Mouse (Mus musculus): ENCODE data around the gene Mx1. TPM values are rescaled to one million over a fixed set of nuclear protein-coding genes. Genes with fewer than 3 reads are reported as not detected.

Mx1 gene
- total RNA-seq, 1 experiment from 2014 or later, result 10.9 TPM

DNA sequence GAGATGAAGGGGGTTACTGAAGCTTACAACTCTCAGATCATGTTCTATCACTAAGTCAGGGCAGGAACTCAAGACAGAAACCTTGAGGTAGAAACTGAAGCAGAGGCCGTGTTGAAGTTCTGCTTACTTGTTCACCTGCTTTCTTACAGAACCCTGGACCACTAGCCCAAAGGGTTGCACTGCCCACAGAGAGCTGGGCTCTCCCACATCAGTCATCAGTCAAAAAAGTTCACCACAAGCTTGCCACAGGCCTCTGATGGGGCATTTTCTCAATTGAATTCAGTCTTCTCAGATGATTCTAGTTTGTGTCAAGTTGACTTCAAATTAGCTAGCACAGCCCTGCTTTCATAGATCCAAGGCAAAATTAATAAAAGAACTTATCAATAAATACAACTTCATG is 2.9 kb downstream of the Mx1 start:
- no peak for ATAC-seq (replicated peaks; ENCODE audit: low read depth, poor library complexity, severe bottlenecking)

DNA sequence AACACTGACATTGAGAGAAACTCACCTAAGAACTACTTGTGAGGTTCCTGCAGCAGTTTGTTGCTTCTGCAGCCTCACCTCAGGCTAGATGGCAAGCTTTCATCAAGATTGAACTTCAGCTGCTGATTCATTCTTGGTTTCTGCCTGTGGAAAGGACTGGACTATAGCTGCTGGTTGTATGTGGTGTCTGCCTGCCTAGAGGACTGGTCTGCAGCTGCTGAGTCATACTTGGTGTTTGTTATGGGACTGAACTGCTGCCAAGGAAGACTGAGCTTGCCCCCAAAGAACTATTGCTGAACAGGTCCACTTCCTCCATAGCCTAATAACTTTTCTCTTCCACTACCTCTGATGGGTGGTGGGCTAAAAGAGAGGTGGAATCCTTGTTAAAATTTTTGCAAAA is 15.3 kb downstream of the Mx1 start:
- ATAC-seq (replicated peaks; ENCODE audit: low read depth, poor library complexity, severe bottlenecking), result peak; percentile 34; the same call in 1 of the 2 replicates

DNA sequence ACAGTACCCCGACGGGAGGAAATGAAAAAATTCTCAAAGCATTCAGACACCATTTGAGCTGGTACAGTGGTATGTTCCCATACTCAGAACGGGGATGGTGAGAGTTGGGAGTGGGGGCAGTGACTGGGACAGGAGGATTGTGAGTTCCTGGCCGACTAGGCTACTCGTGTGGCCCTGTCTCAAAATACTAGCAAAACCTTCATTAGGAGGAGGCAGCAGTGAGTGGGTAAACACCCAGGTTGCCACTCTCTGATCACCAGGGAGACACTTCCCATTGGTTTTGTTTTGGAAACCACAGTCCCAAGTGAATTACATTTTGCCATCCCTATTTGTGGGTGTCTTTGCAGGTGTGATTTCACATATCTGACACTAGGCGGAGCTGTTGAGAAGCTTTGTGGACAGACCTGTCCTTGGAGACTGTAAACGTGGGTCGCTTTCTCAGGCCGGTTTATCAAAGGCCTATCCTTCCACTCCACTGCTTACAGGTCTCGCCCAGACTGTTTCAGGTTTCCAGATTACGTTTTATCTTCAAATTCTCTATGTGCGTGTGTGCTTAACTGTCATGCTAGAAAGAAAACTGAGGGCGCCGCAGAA is 18.9 kb downstream of the Mx1 start:
- peak; percentile 91 for ATAC-seq (replicated peaks; ENCODE audit: low read depth, poor library complexity, severe bottlenecking)

DNA sequence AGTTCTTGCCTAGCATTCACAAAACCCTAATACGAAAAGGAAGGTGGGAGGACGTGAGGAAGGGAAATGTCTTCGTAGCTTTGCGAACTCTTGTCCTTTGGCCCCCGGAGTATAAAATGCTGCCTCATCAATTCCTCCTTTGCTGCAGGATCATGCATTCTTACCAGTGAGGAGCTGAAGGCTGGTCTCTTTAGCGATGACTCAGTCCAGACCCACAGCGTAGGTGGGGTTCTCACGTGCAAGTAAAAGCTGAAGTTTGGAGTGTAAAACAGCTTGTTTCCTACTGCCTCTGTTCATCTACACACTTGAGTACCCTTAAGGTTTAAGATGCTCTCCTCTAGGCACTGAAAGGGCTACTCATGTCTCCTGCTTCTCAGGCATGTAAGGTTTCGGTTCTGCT is 20.7 kb downstream of the Mx1 start:
- ATAC-seq (replicated peaks; ENCODE audit: low read depth, poor library complexity, severe bottlenecking), result no peak

DNA sequence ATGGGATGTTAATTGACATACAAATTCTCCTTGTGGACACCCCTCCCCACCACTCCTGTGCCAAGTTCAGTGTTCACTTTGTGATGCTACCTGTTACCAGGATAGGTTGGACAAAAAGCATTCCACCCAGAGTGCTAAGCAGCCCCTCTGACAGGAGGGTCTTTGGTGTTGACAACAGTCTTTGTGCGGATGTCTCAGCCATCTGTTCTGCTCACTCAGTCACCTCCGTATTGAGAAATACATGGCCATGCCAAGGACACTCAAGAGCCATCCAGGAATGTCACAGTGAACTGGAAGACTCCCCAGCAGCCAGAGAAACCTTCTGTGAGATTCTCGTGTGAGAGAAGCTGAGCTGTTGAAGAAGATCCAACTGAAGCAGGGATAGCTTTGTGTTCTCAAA is 24.5 kb downstream of the Mx1 start:
- ATAC-seq (replicated peaks; ENCODE audit: low read depth, poor library complexity, severe bottlenecking), result no peak

DNA sequence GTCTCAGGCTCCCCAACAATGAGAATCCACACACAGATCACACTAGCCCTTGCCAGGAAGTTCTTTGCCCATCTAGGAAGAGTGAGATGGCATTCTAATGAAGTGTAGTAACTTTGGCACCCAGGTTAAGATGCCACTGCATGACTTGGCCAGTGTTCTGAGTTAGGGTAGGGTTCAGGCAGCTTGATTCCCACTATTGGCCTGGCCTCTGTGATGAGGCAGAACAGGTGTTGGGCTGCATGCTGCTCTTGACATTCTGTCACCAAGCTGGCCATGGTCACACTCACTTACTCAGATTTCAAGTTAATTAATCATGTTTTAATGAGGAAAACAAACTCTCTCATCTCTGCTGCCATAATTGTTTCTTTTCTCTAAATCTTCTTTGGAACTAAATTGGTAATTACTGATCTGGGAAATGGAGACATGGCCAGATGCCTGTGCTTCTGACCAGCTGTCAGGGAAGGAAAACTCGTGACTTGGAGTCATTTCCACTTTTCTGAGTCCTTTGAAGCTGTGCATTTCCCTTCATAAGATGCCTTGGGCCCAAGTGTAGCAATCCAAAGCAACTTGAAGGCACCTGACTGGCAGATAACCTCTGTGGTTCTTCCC is 25.2 kb downstream of the Mx1 start:
- ATAC-seq (replicated peaks; ENCODE audit: low read depth, poor library complexity, severe bottlenecking), result no peak

DNA sequence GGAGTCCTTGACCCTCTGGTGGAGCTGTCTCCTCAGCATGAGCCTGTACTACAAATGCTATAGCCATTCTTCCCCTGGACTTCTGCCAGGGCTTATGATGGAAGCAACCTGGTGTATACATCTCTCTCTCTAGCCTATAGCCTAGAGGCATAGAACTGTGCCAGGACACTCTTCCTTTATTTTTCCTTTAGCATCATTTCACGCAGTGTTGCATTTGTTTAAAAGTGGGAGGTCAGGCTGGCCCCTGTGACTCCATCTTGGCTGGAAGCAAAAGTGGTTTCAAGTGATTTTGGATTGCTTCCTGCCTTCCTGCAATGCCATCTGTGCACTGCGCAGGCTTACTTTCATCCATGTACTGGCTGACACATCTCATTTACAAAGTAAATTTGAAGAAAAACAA is 28.5 kb downstream of the Mx1 start:
- ATAC-seq (replicated peaks; ENCODE audit: low read depth, poor library complexity, severe bottlenecking), result no peak

DNA sequence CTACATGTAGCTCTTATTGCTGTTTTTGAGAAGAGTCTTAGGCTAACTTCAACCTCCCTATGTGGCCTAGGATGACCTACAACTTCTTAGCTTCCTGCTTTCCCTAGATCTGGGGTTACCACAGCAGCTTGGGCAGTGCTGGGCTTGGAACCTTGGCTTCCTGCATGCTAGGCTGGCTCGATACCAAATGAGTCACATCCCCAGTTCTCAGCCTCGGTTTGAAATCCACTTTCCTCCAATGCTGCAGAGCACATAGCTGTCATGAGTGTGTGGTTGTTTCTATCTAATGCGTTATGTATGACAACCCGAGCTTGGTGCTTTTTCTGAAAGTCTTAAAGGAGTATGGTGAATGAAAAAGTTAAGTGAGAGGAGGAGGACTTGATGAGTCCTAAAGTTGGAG is 31.4 kb downstream of the Mx1 start:
- peak; percentile 67 for ATAC-seq (replicated peaks; ENCODE audit: low read depth, poor library complexity, severe bottlenecking)

DNA sequence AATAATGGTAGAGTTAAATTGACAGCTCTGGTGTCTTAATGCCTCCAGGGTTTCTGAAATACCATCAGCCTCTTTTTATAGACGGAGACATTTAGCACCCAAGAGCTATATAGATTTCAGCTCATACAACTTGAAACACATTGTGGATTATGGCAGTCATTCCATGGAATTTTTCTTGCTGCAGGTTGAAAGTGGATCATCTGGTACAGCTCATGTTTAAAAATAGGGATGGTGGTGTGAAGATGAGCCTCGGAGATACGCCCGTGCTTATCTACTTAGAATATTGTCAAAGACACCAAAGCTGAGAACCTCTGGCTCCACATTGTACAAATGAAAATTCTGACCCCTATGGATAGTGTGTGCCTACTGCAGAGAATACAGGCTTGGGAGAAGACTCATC is 32.6 kb downstream of the Mx1 start:
- ATAC-seq (replicated peaks; ENCODE audit: low read depth, poor library complexity, severe bottlenecking), result no peak

DNA sequence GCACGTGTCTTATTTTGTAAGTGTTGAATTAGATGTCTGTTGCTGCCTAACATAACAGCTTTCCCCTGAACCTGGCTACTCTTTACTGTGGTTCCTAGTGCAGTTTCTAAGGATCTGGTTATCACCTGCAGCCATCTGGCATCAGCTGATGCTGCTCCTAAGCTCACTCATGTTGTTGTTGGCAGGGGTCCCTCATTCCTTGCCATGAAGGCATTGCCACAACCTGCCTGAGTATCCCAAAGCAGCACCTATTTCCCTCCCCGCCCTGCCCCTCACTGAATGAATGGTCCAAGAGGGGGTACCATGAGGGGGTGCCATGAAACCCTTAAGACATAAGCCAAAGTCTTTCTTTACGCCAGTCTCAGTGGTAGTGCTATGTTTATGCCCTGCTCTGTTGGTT is 34.7 kb downstream of the Mx1 start:
- ATAC-seq (replicated peaks; ENCODE audit: low read depth, poor library complexity, severe bottlenecking), result no peak

DNA sequence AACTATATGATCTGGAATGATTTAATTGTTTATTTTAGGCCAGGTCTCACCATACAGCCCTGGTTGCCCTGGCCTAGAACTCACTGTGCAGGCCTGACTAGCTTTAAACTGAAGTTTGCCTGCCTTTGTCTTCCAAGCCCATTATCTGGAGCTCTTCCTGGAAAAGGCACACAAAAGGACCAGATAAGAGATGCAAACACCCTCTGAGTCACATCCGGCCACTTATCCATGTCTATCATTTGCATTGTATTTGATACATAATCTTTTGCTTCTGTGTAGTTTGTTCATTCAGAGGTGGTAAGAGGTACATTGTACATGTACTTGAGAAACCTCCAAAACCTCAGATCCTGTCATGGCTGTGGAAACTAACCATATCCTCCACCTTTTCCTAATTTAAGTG is 39.1 kb downstream of the Mx1 start:
- no peak for ATAC-seq (replicated peaks; ENCODE audit: low read depth, poor library complexity, severe bottlenecking)

DNA sequence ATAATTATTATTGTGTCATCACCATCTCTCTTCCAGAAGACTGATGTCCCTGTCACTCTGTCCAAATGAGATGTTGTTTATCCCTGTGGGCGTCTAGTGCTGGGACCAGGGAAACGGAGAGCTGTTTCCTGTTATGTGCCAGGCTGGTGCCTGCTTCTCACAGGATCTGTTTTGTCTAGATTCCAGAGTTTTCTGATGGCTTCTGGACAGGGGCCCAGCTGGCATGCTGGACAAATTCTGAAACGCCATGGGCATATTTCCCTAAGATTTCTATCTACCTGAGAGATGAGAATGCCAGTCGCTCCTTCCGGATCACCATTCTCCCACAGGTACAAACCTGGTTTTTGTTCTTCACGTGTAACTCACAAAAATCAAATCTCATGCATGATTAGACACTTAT is 41.0 kb downstream of the Mx1 start:
- ATAC-seq (replicated peaks; ENCODE audit: low read depth, poor library complexity, severe bottlenecking), result no peak

DNA sequence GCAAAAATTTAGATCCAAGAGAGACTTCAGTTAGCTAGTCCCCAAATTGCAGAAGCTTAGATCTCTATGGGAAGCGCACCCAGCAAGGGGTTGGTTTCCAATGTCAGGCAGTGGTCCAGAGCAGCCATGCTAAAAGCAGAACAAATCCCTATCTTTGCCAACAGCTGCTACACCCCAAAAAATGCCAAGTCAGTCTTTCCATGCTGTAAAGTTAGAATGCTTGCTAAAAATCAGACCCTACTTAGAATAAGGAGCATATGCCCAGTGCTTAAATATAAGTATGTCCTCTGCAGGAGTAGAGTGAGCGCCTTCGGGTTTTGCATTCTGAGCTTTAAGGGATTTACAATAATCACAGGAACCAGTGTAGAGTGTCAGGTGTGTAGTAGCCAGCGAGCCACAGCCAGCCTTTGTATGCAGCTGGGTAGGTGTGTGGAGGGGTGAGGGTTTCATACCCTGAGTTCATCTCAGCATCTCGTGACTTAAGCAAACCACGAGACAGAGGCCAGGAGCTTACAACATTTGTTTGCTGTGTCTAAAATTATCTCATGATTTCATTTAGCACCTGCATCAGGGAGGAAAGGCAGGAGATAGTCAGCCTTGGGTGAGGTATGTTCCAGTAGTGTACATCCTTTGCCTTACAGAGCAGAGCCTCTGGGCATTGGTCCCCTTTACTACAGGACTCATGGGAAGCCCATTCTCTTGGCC is 43.8 kb downstream of the Mx1 start:
- ATAC-seq (replicated peaks; ENCODE audit: low read depth, poor library complexity, severe bottlenecking), result peak; percentile 74

DNA sequence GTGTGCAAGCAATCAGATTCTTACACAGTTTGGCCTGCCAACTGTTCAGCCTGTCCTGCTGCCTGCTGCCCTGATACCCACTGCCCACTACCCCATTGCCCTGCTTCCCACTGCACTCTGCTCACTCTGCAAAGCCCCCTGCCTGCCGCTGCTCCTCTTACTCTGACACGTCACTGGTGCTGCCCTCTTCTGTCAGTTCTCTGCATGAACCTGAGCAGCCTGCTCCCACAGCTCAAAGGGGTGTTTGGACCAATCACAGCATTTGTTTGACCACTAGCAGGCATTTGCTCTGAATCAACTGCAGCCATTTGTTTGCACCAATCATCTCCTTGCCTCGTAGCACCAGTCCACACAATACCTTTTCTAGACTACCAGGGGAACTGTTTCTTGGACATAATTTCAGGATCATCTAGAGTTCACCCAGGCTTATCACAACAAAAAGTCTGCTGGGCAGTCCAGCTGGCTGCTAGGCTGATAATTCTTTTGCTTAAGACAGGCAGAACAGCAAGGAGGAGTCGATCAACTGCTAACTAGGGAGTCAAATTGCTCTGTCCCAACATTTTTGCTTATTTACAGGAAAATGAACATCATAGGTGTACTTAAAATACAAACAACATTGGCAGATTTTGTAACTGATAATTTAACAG is 44.7 kb downstream of the Mx1 start:
- ATAC-seq (replicated peaks; ENCODE audit: low read depth, poor library complexity, severe bottlenecking), result peak; percentile 82

DNA sequence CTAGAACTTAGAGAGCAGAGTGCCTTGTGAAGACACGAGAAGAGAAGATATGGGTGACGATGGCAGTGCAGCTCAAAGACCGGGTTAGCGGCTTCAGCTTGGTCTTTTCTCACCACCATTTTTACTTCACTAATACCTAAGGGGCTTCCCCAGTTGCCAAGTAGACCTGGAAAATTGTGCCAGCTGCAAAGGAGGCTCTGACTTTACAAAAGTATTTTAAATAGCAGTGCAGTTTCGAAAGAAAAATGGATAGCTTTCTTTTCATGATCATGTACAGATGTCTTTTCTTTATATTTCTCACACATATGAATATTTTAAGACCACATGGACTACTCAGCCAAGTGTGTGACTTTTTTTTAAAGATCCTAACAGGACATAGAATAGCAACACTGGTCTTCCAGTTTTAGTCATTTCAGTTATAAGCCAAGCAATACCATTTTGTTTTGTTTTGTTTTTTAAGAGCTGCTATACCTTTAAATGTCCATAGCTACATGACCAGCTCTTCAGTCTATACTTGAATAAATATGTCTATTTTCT is 57.2 kb downstream of the Mx1 start:
- ATAC-seq (replicated peaks; ENCODE audit: low read depth, poor library complexity, severe bottlenecking), result no peak

DNA sequence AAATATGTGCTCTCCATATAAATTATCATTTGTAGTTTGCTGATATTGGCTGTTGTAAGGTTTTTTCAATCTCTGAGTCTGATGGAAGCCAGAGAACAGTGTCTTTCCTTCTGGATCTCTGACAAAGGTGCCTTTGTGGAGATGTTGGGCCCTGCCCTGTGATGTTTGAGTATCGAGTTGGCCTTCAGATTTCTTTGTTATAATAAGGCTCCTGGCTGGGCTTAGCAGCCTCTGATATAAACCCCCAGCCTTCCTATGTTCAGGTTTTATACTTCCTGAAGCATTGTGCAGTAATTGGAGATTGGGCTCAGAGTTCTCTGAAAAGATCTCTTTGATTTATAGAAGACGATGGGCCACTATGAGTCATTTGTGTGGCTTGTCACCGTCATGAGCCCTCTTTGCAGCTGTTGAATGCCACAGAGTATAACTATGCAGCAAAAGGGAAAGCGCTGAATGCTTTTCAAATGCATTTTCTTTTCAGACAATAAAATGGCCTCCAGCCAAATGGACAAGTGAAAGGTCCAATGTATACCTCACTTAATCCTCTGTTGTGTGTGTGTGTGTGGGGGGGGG is 60.4 kb downstream of the Mx1 start:
- ATAC-seq (replicated peaks; ENCODE audit: low read depth, poor library complexity, severe bottlenecking), result no peak

DNA sequence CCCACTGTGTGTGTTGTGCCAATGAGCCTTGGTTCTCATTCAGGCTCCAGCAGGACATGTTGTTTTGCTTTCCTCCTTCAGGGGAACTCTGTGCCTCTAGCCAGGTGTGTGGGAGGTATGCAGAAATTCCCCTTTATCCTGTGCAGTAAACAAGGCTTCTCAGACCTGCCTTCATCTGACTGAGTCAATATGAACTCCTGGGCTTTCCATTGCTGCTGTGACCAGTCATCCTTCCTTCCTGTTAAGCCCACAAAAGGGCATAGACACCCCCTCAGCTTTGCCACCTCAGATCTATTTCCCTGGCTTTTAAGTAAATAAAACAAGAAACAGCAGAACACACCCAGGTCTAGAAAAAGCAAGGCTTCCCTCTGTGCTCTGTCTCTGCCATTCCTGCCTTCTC is 61.0 kb downstream of the Mx1 start:
- no peak for ATAC-seq (replicated peaks; ENCODE audit: low read depth, poor library complexity, severe bottlenecking)

DNA sequence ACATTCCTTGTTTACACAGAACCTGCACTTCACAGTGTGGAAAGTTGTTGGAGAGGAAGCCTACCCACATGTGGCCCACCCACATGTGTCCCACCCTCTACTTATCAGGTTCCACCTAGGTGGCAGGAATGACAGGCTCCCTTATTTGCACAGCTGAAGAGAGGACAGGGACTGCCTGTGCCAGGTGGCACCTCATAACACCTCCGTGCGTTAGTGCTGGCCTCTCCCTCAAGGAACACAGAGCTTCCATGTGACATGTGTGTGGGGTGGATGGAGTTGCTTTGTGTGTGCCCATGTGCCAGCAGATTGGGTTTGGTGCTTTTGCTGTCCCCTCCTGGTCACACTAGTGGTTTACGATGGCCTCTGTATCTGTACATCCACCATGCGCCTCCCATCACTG is 62.7 kb downstream of the Mx1 start:
- no peak for ATAC-seq (replicated peaks; ENCODE audit: low read depth, poor library complexity, severe bottlenecking)

DNA sequence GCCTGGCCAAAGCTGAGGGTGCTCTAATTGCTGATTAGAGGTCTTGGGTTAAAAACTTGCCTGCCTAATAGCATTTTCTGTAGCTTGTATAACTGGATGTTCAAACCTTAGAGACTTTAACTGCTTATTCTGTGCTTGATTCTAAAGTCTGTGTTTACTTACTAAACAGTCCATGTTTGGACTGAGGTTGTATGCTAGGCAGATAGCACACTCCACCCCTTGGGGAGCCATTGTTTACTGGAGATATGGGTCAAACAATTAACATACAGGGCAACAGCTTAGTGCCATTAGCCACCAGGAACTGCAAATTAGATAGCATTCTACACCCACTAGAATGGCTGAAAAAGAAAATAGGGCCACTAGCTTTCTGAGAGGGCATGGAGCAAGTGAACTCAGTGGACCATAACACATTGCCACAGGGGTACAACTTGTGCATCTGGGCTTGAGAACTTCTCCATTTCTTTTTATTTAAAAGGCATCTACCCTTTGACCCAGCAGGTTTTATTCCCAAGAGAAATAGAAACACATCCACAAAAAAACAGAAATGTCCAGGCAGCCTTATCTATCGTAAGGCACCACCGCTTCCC is 64.7 kb downstream of the Mx1 start:
- no peak for ATAC-seq (replicated peaks; ENCODE audit: low read depth, poor library complexity, severe bottlenecking)
